Mouse (Mus musculus): ENCODE results near the gene Gm10309.

Gm10309 gene

GRCm38 (mm10) chr17:86470160-86470559 is 34.9 kb downstream of the Gm10309 start:
- DNase-seq (ENCODE audit: low spot score) = no peak

- no peak for DNase-seq (ENCODE audit: low spot score)
Measured at GRCm38 (mm10) chr17:86467967-86468366, 37.1 kb downstream of the Gm10309 start.

- DNase-seq (ENCODE audit: low spot score) = no peak
Measured at GRCm38 (mm10) chr17:86467291-86467898, 37.6 kb downstream of the Gm10309 start.

GRCm38 (mm10) chr17:86466871-86467270 is 38.2 kb downstream of the Gm10309 start:
- DNase-seq (ENCODE audit: low spot score) = no peak

- no peak for DNase-seq (ENCODE audit: low spot score)
Measured at GRCm38 (mm10) chr17:86466412-86466811, 38.6 kb downstream of the Gm10309 start.

GRCm38 (mm10) chr17:86465865-86466264 is 39.2 kb downstream of the Gm10309 start:
- DNase-seq (ENCODE audit: low spot score) = no peak

- DNase-seq (ENCODE audit: low spot score) = no peak
Measured at GRCm38 (mm10) chr17:86464689-86465363, 40.2 kb downstream of the Gm10309 start.

- DNase-seq (ENCODE audit: low spot score) = no peak
Measured at GRCm38 (mm10) chr17:86464197-86464596, 40.8 kb downstream of the Gm10309 start.

- no peak for DNase-seq (ENCODE audit: low spot score)
Measured at GRCm38 (mm10) chr17:86463369-86463768, 41.7 kb downstream of the Gm10309 start.

GRCm38 (mm10) chr17:86460645-86461430 is 44.2 kb downstream of the Gm10309 start:
- no peak for DNase-seq (ENCODE audit: low spot score)

GRCm38 (mm10) chr17:86458302-86458980 is 46.6 kb downstream of the Gm10309 start:
- DNase-seq (ENCODE audit: low spot score) = no peak

- DNase-seq (ENCODE audit: low spot score) = no peak
Measured at GRCm38 (mm10) chr17:86456512-86456911, 48.5 kb downstream of the Gm10309 start.

GRCm38 (mm10) chr17:86454351-86454706 is 50.7 kb downstream of the Gm10309 start:
- no peak for DNase-seq (ENCODE audit: low spot score)

GRCm38 (mm10) chr17:86453673-86454350 is 51.2 kb downstream of the Gm10309 start:
- no peak for DNase-seq (ENCODE audit: low spot score)

- no peak for DNase-seq (ENCODE audit: low spot score)
Measured at GRCm38 (mm10) chr17:86452934-86453333, 52.1 kb downstream of the Gm10309 start.

Measured in urinary bladder, postnatal 25 days (tissue).